Mouse (Mus musculus): Measurements from ENCODE around the gene Eif4a1. TPM values are rescaled to one million over a fixed set of nuclear protein-coding genes. Genes with fewer than 3 reads are reported as not detected.
"Not testable (repeated sequence)": the region's sequence is repeated elsewhere in the genome, so short reads cannot be mapped to it uniquely, and the experiment has no call there.

Gene Eif4a1
- polyA plus RNA-seq, 1 experiment from 2014 or later, result 592 TPM

DNA sequence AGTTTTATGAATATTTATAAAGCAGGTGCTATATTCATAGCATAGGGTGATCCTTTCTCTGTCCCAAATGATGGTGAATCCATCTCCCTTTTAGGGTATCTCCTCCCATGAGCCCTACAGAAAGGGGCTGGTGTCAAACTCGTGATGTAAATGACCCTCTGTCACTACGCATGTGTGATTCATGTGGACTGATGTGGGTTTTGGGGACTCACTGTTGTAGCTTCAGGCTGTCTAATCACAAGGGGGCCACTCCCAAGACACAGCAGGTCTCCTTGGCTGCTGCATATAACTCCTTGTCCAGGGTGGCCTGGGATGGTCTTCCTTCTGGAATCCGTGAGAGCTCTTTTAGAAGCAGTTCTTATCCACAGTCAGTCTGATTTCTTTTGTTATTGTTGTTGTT is 38.2 kb upstream of the Eif4a1 start:
- no peak for DNase-seq (ENCODE audit: low read depth, low spot score)
- ChIA-PET CTCF (interaction anchor here (0.7 to 1.4 kb wide), 4 partner anchors 19 to 57 kb away, joined by 3 read pairs; partner anchors contain the start of gene Tnfsf13), POLR2A (no interaction called here)
- no peak for TF ChIP-seq CTCF (IDR thresholded peaks at IDR 0.05)
- in situ Hi-C loops (cut with MboI; ENCODE audit: low pct_unique_long_range_greater_than_20kb), result no loop called here
- ATAC-seq, result no peak
- H3K27me3 ChIP-seq, result no peaks in the 10 kb centered on the region

DNA sequence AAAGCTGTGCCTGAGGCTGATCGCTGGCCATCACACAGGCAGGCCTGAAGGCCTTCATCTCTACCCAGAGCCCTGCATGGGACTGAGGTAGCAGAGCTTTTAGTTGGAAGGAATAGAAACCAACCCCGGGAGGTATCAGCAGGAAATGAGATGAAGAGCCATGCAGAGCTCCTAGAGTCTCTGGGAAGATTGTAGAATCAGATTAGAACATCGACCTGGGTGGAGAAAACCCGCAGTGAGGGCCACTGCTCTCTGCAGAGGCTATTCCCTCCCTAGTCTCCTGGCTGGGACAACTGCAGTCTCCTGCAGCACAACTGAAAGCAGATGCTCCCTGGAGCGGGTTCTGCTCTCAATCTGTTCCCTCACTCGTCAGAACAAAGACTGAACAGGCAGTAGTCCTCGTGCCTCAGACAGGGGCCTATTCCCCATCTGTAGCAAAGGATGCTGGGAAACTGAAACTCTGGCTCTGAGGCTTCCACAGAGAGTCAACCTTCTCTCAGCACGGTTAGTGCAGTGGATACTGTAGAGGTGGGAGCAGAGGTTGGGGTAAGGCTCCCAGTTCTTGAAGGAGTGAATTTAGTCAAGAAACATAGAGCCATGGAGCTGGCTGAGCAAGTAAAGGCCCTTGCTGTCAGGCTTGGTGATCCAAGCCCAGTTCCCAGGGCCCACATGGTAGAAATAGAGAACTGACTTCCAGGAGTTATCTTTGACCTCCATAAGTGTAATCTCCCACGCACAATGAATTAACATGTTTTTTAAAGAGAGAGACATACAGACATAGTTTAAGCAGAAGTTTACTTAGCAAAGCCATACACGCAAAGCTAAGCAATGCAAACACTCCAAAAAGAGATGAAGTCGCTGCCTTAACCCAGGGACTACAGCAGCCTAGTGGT is 37.6 kb upstream of the Eif4a1 start:
- in situ Hi-C loops (cut with MboI; ENCODE audit: low pct_unique_long_range_greater_than_20kb), result no loop called here
- POLR2A ChIA-PET, result no interaction called here
- CTCF ChIA-PET, result interaction anchor here (0.7 to 1.4 kb wide), 3 partner anchors 24 to 57 kb away, joined by 3 read pairs; partner anchors contain the start of gene Tnfsf13
- no peaks in the 10 kb centered on the region for H3K27me3 ChIP-seq
- DNase-seq (ENCODE audit: low read depth, low spot score), result no peak
- no peak for ATAC-seq
- no peak for TF ChIP-seq CTCF (IDR thresholded peaks at IDR 0.05)

DNA sequence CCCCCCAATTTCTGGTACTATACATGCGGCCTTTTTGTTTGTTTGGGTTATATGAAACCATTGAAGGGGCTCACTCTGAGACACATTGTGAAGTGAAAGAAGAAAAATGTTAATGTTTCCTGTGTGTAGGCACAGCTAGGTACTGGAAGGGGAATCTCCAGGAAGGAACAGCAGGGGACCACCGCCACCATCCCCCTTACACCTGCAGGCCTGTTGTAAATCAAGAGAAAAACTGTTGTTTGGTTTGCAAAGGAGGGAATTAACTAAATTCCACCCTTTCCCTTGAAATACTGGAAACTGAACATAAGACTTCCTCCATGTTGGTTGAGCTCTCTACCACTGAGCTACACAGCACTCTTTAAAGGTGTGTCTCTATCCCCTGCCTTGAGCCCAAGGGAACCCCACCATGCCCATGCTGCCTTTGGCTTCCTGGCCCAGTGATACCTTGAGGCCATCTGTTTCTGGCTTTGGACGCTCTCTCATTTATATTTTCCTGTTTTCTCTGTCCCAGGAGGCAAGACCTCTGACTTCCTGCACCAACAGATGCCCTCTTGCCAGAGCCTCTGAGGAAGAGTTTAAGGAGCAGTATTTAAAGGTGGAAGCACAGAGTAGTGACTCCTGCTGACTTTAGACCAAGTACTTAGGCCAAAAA is 36.5 kb upstream of the Eif4a1 start:
- in situ Hi-C loops (cut with MboI; ENCODE audit: low pct_unique_long_range_greater_than_20kb), result no loop called here
- no peaks in the 10 kb centered on the region for H3K27me3 ChIP-seq
- ChIA-PET CTCF (interaction anchor here (1.4 kb wide), 1 partner anchor 56 kb away, joined by 3 read pairs; no protein-coding TSS in a partner anchor), POLR2A (interaction anchor here (0.6 kb wide), 1 partner anchor 384 kb away, joined by 5 read pairs; no protein-coding TSS in a partner anchor)
- TF ChIP-seq CTCF (IDR thresholded peaks at IDR 0.05), result no peak
- ATAC-seq (no peak), DNase-seq (ENCODE audit: low read depth, low spot score) (no peak)

DNA sequence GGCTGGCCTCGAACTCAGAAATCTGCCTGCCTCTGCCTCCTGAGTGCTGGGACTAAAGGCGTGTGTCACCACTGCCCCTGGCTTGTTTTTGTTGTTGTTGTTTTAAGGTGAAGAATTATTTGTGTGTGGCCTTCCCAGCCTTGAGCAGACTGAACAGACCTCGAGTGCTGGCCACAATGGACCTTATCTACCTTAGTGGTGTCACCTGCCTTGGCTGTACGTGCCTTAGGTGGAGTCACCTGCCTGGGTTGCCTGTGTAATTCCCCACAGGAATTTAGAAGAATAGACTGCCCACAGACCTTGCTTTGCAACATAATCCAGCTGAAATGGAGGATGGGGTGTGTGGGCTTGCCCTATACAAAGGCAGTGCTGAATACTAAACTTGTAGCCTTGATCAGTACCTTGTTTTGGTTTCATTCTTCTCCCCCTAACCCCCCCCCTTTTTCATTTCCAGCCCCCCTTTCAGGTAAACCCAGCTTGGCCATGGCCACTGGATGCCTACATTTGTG is 35.7 kb upstream of the Eif4a1 start:
- ChIA-PET CTCF (no interaction called here), POLR2A (interaction anchor here (0.6 kb wide), 1 partner anchor 383 kb away, joined by 5 read pairs; no protein-coding TSS in a partner anchor)
- no peak for TF ChIP-seq CTCF (IDR thresholded peaks at IDR 0.05)
- DNase-seq (ENCODE audit: low read depth, low spot score), result no peak
- in situ Hi-C loops (cut with MboI; ENCODE audit: low pct_unique_long_range_greater_than_20kb), result no loop called here
- ATAC-seq, result no peak
- H3K27me3 ChIP-seq, result no peaks in the 10 kb centered on the region

DNA sequence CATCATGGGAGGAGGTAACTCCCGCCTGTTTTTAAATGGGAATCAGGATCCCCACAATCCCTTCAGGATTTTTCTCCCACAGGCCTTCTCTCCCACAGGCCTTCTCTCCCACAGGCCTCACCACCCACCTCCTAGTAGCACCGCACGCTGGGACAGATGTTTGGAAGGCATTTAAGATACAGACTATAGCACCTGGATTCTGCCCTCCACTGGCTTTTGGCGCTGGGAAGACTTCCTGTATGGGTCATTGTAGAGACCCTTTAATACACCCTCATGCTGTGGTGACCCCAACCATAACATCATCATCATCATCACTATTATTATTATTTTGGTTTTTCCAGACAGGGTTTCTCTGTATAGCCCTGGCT is 35.2 kb upstream of the Eif4a1 start:
- no peak for TF ChIP-seq CTCF (IDR thresholded peaks at IDR 0.05)
- H3K27me3 ChIP-seq, result no peaks in the 10 kb centered on the region
- in situ Hi-C loops (cut with MboI; ENCODE audit: low pct_unique_long_range_greater_than_20kb), result no loop called here
- POLR2A ChIA-PET, result no interaction called here
- CTCF ChIA-PET, result interaction anchor here (1.0 to 1.3 kb wide), 3 partner anchors 10 to 25 kb away, joined by 3 to 5 read pairs (median 4); partner anchors contain the start of gene Senp3
- DNase-seq (ENCODE audit: low read depth, low spot score) (no peak), ATAC-seq (no peak)

DNA sequence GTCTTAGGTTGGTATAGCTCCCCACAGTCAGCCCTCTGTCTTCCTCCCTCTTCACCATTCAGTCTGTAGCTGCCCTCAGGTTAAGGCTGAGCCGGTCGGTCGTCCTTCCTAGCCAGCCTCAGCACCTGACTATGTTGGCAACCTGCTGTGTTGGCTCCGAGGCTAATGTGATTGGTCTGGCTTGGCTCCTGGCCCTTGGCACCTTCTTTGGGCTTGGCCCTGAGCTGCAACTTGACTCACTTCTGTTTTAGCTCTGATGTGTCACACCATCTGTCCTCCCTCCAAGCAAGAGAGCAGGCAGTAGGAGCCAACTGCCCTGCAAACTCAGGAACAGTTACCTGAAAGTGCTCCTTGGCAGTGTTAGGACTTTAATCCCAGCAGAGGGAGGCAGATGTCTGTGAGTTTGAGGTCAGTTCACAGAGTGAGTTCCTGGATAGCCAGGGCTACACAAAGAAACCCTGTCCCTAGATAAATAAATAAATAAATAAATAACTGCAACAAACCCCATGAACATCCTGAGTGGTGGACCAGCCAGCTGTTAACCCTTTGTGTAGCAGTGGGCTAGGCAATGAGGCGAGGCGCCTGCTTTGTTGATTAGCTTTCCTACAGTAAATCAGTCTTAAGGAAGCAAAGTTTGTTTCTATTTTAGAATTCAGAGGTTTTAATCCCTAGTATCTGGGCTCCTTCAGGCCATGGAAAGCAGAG is 34.7 kb upstream of the Eif4a1 start:
- ATAC-seq (peak; percentile 21), DNase-seq (ENCODE audit: low read depth, low spot score) (no peak)
- no peak for TF ChIP-seq CTCF (IDR thresholded peaks at IDR 0.05)
- ChIA-PET POLR2A (interaction anchor here (0.6 to 1.3 kb wide), 2 partner anchors 13 to 70 kb away, joined by 7 to 8 read pairs; no protein-coding TSS in a partner anchor), CTCF (interaction anchor here (1.0 to 1.3 kb wide), 3 partner anchors 11 to 25 kb away, joined by 3 to 5 read pairs (median 4); partner anchors contain the start of gene Senp3)
- in situ Hi-C loops (cut with MboI; ENCODE audit: low pct_unique_long_range_greater_than_20kb), result no loop called here
- no peaks in the 10 kb centered on the region for H3K27me3 ChIP-seq

DNA sequence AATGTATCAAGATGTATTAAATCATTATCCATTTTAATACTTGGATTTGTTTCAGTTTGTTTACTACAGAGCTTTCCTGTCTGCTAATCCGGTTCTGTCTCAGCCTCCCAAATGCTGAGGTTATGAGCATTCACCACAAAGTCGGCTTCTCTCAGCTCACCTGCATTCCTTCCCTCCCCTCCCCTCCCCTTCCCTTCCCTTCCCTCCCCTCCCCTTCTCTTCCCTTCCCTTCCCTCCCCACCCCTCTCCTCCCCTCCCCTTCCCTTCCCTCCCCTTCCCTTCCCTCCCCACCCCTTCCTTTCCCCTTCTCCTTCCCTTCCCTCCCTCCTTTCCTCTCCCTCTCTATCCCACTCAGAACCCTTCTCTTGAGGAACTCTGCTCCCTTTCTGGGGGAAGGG is 32.4 kb upstream of the Eif4a1 start:
- DNase-seq (ENCODE audit: low read depth, low spot score) (no peak), ATAC-seq (no peak)
- in situ Hi-C loops (cut with MboI; ENCODE audit: low pct_unique_long_range_greater_than_20kb), result no loop called here
- ChIA-PET POLR2A (no interaction called here), CTCF (interaction anchor here (1.2 to 1.5 kb wide), 3 partner anchors 10 to 23 kb away, joined by 3 to 4 read pairs (median 3); partner anchors contain the start of gene Senp3)
- no peak for TF ChIP-seq CTCF (IDR thresholded peaks at IDR 0.05)
- H3K27me3 ChIP-seq, result no peaks in the 10 kb centered on the region

DNA sequence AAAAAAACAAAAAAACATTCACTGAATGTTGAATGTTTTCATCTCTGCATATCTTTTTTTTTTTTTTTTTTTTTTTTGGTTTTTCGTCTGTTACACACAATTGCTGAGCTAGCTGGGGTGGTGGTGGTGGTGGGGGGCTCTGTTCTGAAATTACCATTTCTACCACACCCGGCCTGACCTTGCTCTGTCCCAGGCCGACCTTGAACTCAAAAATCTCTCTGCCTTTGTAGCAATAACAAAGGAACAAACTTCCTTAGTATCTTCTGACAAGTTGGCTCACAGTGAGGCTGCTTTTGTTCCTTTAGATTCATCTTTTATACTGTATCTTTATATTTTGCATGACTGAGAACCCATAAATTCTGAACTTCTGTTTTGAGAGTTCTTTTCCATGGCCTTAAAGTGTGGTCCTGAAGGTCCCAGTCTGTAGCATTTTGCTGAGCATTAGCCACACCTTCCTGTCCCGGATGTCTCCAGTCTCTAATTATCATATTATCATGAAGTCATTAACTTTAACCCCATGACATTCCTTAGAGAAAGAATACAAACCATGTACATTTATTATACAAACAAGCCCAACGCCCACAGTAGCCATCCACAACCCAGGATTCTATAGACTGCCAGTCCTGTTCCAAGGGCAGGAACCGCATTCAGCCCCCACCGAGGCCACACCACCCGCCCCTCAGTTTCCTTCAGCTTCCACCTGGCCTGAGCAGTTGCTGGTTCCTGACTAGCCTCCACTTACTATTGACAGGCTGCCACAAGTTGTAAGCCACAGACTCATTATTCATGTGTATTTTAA is 31.8 kb upstream of the Eif4a1 start:
- ChIA-PET POLR2A (no interaction called here), CTCF (interaction anchor here (1.1 to 1.5 kb wide), 2 partner anchors 10 to 13 kb away, joined by 3 read pairs; no protein-coding TSS in a partner anchor)
- no peak for DNase-seq (ENCODE audit: low read depth, low spot score)
- in situ Hi-C loops (cut with MboI; ENCODE audit: low pct_unique_long_range_greater_than_20kb), result no loop called here
- no peaks in the 10 kb centered on the region for H3K27me3 ChIP-seq
- ATAC-seq, result no peak
- TF ChIP-seq CTCF (IDR thresholded peaks at IDR 0.05), result no peak

DNA sequence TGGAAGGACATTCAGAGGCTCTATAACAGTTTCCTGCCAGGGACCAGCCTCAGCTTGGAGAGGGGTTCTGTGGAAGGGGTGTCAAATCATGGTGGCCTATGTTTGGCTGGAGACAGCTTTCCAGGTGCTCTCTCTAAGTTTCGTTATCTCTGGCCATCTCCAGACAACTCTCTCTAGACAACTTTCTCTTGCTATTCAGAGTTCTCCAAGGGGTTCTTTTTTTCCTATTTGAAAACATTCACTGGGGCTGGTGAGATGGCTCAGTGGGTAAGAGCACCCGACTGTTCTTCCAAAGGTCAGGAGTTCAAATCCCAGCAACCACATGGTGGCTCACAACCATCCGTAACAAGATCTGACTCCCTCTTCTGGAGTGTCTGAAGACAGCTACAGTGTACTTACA is 31.2 kb upstream of the Eif4a1 start:
- DNase-seq (ENCODE audit: low read depth, low spot score); in situ Hi-C loops (cut with MboI; ENCODE audit: low pct_unique_long_range_greater_than_20kb); POLR2A ChIA-PET; ATAC-seq; H3K27me3 ChIP-seq: not testable (repeated sequence)
- CTCF ChIA-PET, result interaction anchor here (1.1 kb wide), 1 partner anchor 14 kb away, joined by 3 read pairs; no protein-coding TSS in a partner anchor

DNA sequence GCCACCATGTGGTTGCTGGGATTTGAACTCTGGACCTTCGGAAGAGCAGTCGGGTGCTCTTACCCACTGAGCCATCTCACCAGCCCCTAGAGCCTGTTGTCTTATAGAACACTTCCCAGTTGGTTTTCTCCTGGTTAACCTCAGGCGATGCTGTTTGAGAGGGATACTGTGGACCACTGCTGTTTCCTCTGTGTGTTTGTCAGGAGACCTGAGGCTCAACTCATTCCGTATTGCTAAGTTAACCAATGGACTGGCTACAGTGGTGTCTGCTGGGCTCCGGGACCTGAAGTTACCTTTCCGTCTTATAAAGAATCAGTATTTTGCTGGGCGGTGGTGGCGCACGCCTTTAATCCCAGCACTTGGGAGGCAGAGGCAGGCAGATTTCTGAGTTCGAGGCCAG is 30.7 kb upstream of the Eif4a1 start:
- ATAC-seq; in situ Hi-C loops (cut with MboI; ENCODE audit: low pct_unique_long_range_greater_than_20kb); H3K27me3 ChIP-seq; CTCF ChIA-PET; POLR2A ChIA-PET; DNase-seq (ENCODE audit: low read depth, low spot score): not testable (repeated sequence)
